Mouse (Mus musculus): ENCODE results near the gene Eda.

DNA sequence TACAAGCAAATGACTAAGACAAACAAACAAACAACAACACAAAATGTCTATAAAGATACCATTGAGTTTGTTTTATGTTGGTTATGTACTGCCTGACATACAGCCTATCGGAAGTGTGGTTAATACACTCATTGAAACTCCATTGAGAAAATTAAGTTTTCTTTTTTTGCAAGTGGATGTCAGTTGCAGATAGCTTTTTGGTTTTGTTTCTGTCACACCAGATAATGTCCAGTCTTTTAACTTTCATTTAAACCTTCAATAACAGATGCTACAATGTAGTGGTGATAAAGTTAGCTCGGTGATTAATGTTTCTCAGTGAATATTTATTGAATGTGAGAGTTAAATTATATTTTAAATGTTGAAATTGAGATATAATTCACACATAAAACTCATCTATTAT, 23.9 kb downstream of the Eda start:
- TF ChIP-seq POLR2A (IDR thresholded peaks at IDR 0.05; ENCODE audit: low read depth, low read length) (no peak), CTCF (IDR thresholded peaks at IDR 0.05; ENCODE audit: borderline replicate concordance, insufficient read depth, low read length) (no peak)

All from embryonic fibroblast, embryonic 13.5 days (primary cell).